Mouse (Mus musculus) limb, embryonic 10.5 days (tissue): ENCODE results near the gene Zfp872. TPM values are rescaled to one million over a fixed set of nuclear protein-coding genes. Genes with fewer than 3 reads are reported as not detected.
"Not testable (repeated sequence)": the region's sequence is repeated elsewhere in the genome, so short reads cannot be mapped to it uniquely, and the experiment has no call there.

Experiments used
- DNase-seq: peaks from one replicate; pipeline ENCODE4 v3.0.0-alpha.2; 2017; ENCODE audit warnings: low spot score
- H3K27ac ChIP-seq: fragments of 300-500 bp; sonication (generic); 2 replicates; pipeline ENCODE4 v1.5.1; 2016; ENCODE audit warnings: mild to moderate bottlenecking
- H3K27me3 ChIP-seq: fragments of 300-500 bp; sonication (generic); 2 replicates; pipeline ENCODE4 v1.6.1; 2016; ENCODE audit warnings: low read depth, mild to moderate bottlenecking; ENCODE audit not compliant: poor library complexity, severe bottlenecking
- H3K36me3 ChIP-seq: fragments of 300-500 bp; sonication (generic); 2 replicates; pipeline ENCODE4 v1.6.1; 2016; ENCODE audit warnings: mild to moderate bottlenecking, moderate library complexity
- H3K4me1 ChIP-seq: fragments of 300-500 bp; sonication (generic); 2 replicates; pipeline ENCODE4 v1.6.1; 2016
- H3K4me3 ChIP-seq: fragments of 300-500 bp; sonication (generic); 2 replicates; pipeline ENCODE4 v1.5.1; 2016; ENCODE audit warnings: mild to moderate bottlenecking, moderate library complexity
- H3K9me3 ChIP-seq: fragments of 300-500 bp; sonication (generic); replicated peaks from 2 replicates; pipeline ENCODE4 v1.6.1; 2016; ENCODE audit warnings: mild to moderate bottlenecking
- WGBS: fragments of 180-500 bp; shearing (Covaris S2); methylation state at CpG from one replicate; pipeline ENCODE4 v1.1.7; 2016; 5-methylcytosine and 5-hydroxymethylcytosine counted together
- polyA plus RNA-seq: library from polyadenylated mRNA; unstranded; fragments of >200 nt; fragmentation: Nextera tagmentation; extraction: Ambion mirVana; gene quantifications from 2 replicates; pipeline ENCODE4 v1.2.1, GENCODE M21; 2016

The Zfp872 gene
- 0.10 and 0.18 TPM in 2 replicates for polyA plus RNA-seq

GRCm38 (mm10) chr9:22188025-22188611 lies at the start of gene Zfp872:
TSS of gene Zfp872 (plus strand) at chr9:22188090.
- Histone ChIP-seq H3K27me3 (peaks cover 24% of the 10 kb centered on the region), H3K4me3 (peak within 1 kb of the TSS; percentile 56), H3K36me3 (no peaks in the 10 kb centered on the region), H3K9me3 (0 out of 2 replicates have a peak, but pooled peaks cover 3% of the 10 kb centered on the region), H3K4me1 (peaks cover 5% of the 10 kb centered on the region; the same call in 1 of the 2 replicates), H3K27ac (peak within 1 kb of the TSS; percentile 66)
- peak; percentile 70 for DNase-seq
- WGBS = 17% methylated on average over 43 of the region's 43 CpGs

- DNase-seq = no peak
- Histone ChIP-seq H3K27me3 (peaks cover 27% of the 10 kb centered on the region), H3K4me3 (no peak overlapping the region), H3K9me3 (no peaks in the 10 kb centered on the region), H3K4me1 (peaks cover 14% of the 10 kb centered on the region), H3K27ac (no peak overlapping the region), H3K36me3 (no peaks in the 10 kb centered on the region)
- WGBS = 46% methylated on average over 2 of the region's 2 CpGs
These were observed 49.4 kb upstream of the Zfp872 start for GRCm38 (mm10) chr9:22138480-22138879.

- Histone ChIP-seq H3K4me3 (no peak overlapping the region), H3K9me3 (no peaks in the 10 kb centered on the region), H3K36me3 (no peaks in the 10 kb centered on the region), H3K27me3 (peaks cover 27% of the 10 kb centered on the region), H3K4me1 (peaks cover 14% of the 10 kb centered on the region), H3K27ac (no peak overlapping the region)
- no peak for DNase-seq
- WGBS = 90% methylated on average over 5 of the region's 5 CpGs
These were observed 48.1 kb upstream of the Zfp872 start for GRCm38 (mm10) chr9:22139746-22140145.

GRCm38 (mm10) chr9:22143108-22144037 lies 44.5 kb upstream of the Zfp872 start:
- H3K27ac ChIP-seq = no peak overlapping the region
- H3K27me3 ChIP-seq = no peaks in the 10 kb centered on the region
- 59% methylated on average over 17 of the region's 17 CpGs for WGBS
- DNase-seq = peak; percentile 92
- no peak overlapping the region for H3K4me3 ChIP-seq
- H3K36me3 ChIP-seq = no peaks in the 10 kb centered on the region
- H3K9me3 ChIP-seq = 0 out of 2 replicates have a peak, but pooled peaks cover 5% of the 10 kb centered on the region
- no peaks in the 10 kb centered on the region for H3K4me1 ChIP-seq

GRCm38 (mm10) chr9:22144304-22144965 lies 43.5 kb upstream of the Zfp872 start:
- Histone ChIP-seq H3K27me3 (no peaks in the 10 kb centered on the region), H3K4me3 (no peak overlapping the region), H3K36me3 (no peaks in the 10 kb centered on the region), H3K4me1 (no peaks in the 10 kb centered on the region), H3K9me3 (peaks cover 8% of the 10 kb centered on the region; the same call in 1 of the 2 replicates), H3K27ac (no peak overlapping the region)
- DNase-seq = no peak
- WGBS = 89% methylated on average over 8 of the region's 8 CpGs

GRCm38 (mm10) chr9:22149426-22150248 lies 38.3 kb upstream of the Zfp872 start:
- Histone ChIP-seq H3K9me3 (peaks cover 8% of the 10 kb centered on the region; the same call in 1 of the 2 replicates), H3K4me3 (no peak overlapping the region), H3K27me3 (no peaks in the 10 kb centered on the region), H3K36me3 (no peaks in the 10 kb centered on the region), H3K27ac (no peak overlapping the region), H3K4me1 (no peaks in the 10 kb centered on the region)
- DNase-seq = no peak
- 76% methylated on average over 20 of the region's 20 CpGs for WGBS

GRCm38 (mm10) chr9:22150249-22150693 lies 37.6 kb upstream of the Zfp872 start:
- not testable (repeated sequence) for H3K27ac ChIP-seq, DNase-seq, H3K36me3 ChIP-seq, H3K4me3 ChIP-seq, H3K9me3 ChIP-seq, H3K27me3 ChIP-seq, H3K4me1 ChIP-seq
- 84% methylated on average over 7 of the region's 7 CpGs for WGBS

- WGBS = 95% methylated on average over 2 of the region's 2 CpGs
- H3K27me3 ChIP-seq = no peaks in the 10 kb centered on the region
- peaks cover 5% of the 10 kb centered on the region; the same call in 1 of the 2 replicates for H3K4me1 ChIP-seq
- no peak for DNase-seq
- peaks cover 8% of the 10 kb centered on the region; the same call in 1 of the 2 replicates for H3K9me3 ChIP-seq
- H3K4me3 ChIP-seq = no peak overlapping the region
- no peaks in the 10 kb centered on the region for H3K36me3 ChIP-seq
- no peak overlapping the region for H3K27ac ChIP-seq
These were observed 36.9 kb upstream of the Zfp872 start for GRCm38 (mm10) chr9:22150946-22151345.

GRCm38 (mm10) chr9:22153810-22154209 lies 34.1 kb upstream of the Zfp872 start:
- WGBS = 90% methylated on average over 3 of the region's 3 CpGs
- no peak overlapping the region for H3K4me3 ChIP-seq
- H3K27ac ChIP-seq = no peak overlapping the region
- peaks cover 3% of the 10 kb centered on the region; the same call in 1 of the 2 replicates for H3K9me3 ChIP-seq
- H3K4me1 ChIP-seq = peaks cover 18% of the 10 kb centered on the region
- H3K36me3 ChIP-seq = peaks cover 10% of the 10 kb centered on the region
- DNase-seq = no peak
- H3K27me3 ChIP-seq = peaks cover 15% of the 10 kb centered on the region

GRCm38 (mm10) chr9:22155614-22156013 lies 32.3 kb upstream of the Zfp872 start:
- 27% methylated on average over 10 of the region's 10 CpGs for WGBS
- peaks cover 18% of the 10 kb centered on the region for H3K4me1 ChIP-seq
- H3K27me3 ChIP-seq = peaks cover 16% of the 10 kb centered on the region
- H3K36me3 ChIP-seq = peaks cover 10% of the 10 kb centered on the region
- H3K9me3 ChIP-seq = no peaks in the 10 kb centered on the region
- H3K27ac ChIP-seq = no peak overlapping the region
- peak overlapping the region; percentile 69 for H3K4me3 ChIP-seq
- DNase-seq = peak; percentile 77

- Histone ChIP-seq H3K4me1 (peaks cover 18% of the 10 kb centered on the region), H3K27ac (peak within 1 kb of the TSS; percentile 90), H3K9me3 (no peaks in the 10 kb centered on the region), H3K4me3 (peak within 1 kb of the TSS; percentile 69), H3K27me3 (peaks cover 16% of the 10 kb centered on the region), H3K36me3 (peaks cover 10% of the 10 kb centered on the region)
- under 1% methylated on average over 65 of the region's 65 CpGs for WGBS
- DNase-seq = peak; percentile 98
These were observed 31.2 kb upstream of the Zfp872 start, which contains the start of gene Pigyl for GRCm38 (mm10) chr9:22156497-22157245. TSS of gene Pigyl (plus strand) at chr9:22156846.
